Mouse (Mus musculus): ENCODE measurements at regions not wholly inside any gene's neighbourhood (a gene's known extent, or its start where the extent isn't known, plus 50 kb on each side); places are given as distances from the start of the nearest gene placed in this dataset.

DNA sequence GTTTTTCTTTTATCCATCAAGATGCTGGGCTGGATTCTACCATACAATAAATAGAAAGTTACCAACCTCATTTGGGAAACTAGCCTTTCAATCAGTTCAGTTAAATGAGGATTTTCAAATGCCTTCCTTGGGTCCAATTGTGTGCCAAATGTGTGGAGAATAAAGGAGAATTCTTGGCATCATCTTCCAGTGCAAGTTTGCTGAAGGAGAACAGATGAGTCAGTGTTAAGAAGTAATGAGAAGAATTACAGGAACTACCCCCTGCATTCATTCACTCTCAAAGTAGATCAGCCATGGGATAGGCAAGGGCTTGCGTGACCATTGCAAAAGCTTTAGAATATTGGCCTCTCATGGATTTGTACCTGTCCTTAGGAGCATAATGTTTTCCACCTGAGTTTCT is 193.4 kb upstream of the Man1a start:
- DNase-seq (ENCODE audit: low spot score): no peak

DNA sequence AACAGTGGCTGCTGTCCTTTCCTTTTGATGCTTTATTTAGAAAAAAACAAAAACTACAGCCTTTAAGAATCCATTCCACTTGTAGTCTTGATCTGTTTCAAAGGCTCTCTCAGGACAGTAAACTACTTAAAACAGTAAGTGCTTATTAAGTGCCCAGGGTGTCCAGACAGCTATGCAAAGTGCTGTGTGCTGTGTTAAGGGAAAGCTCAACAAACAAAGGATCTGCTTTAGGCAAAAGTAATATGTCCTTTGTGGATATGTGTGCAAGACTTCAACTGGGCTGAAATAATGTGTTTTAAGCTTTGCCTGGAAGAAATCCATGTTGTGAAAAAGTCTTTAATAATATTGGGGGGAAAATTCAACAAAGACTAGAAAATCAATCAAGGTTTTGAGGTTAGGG is 192.9 kb upstream of the Man1a start:
- no peak for DNase-seq (ENCODE audit: low spot score)

GRCm38 (mm10) chr10:54266656-54267055 is 190.2 kb upstream of the Man1a start:
- DNase-seq (ENCODE audit: low spot score): no peak

DNA sequence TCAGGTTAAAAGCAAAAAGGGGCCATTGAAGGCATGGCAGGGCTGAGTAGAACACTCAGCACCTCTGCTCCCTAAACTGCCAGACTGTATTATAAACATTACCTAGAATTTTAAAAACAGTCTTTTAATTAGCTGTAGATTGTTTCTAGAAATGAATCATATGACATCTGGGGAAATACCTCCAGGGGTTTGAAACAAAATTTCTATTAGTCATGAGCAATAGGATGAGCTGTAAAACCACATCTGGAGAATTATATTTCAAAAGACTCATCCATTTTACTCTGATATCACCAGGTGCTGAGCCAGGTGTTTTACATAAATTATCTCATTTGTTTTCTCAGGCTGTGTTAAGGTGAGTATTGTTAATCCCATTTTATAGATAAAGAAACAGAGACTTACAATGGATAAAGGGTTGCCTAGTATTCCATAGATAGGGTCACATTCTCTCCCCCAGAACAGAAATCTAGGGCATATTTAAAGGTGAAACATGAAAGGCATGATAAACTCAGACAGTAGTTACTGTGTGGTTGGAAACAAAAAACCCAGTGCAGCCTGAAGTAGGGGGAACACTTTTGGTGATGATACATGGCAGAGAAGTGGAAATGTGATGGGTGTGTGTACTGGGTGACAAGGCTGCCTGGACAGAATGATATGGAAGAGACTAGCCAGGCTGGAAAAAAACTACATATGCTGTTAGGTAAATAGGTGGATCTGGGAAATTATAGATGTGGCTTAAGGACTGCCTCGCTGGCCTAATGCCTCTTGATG is 178.6 kb upstream of the Man1a start:
- DNase-seq (ENCODE audit: low spot score): no peak

GRCm38 (mm10) chr10:54244995-54245394 is 168.6 kb upstream of the Man1a start:
- DNase-seq (ENCODE audit: low spot score): no peak

- DNase-seq (ENCODE audit: low spot score): no peak
These were observed 126.0 kb upstream of the Man1a start for GRCm38 (mm10) chr10:54202362-54202761.

DNA sequence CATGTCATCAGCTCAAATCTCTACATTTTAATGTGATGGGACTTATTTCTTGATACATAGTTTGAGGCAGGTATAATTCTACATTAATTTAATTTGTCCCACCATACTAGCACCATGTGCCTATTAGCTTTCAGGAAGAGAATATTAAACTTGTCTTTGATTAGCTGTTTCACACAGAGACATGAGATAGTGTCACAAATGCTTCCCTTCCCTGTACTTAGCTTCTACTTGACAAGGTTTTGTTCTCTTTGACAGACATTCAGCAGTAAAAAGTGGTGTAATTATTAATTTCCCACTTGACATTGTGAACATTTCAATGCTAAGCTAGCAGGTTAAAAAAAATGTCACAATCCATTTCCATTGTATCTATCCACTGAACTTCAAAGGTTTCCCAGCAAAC is 125.3 kb upstream of the Man1a start:
- DNase-seq (ENCODE audit: low spot score): no peak

GRCm38 (mm10) chr10:54182670-54183069 is 106.3 kb upstream of the Man1a start:
- no peak for DNase-seq (ENCODE audit: low spot score)

DNA sequence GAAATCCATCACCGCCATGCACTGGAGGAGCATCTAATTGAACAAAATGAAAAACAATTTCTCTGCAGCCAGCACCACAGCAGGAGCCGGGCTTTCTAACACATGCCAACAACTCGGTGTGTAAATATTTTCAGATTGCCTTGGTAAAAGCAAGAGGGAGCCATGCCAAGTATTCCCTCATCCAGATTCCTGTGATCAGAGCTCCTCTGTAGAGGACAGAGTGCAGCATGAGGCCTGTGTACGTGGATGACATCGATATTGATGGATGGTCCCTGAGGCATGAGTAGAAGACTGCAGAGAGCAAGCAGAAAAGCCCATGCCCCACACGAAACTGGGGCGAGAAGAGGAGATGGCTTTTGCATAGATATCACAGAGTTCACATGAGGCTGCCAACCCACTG is 92.9 kb upstream of the Man1a start:
- peak; percentile 10 for DNase-seq (ENCODE audit: low spot score)

- no peak for DNase-seq (ENCODE audit: low spot score)
These were observed 84.8 kb upstream of the Man1a start for GRCm38 (mm10) chr10:54161091-54161742.

DNA sequence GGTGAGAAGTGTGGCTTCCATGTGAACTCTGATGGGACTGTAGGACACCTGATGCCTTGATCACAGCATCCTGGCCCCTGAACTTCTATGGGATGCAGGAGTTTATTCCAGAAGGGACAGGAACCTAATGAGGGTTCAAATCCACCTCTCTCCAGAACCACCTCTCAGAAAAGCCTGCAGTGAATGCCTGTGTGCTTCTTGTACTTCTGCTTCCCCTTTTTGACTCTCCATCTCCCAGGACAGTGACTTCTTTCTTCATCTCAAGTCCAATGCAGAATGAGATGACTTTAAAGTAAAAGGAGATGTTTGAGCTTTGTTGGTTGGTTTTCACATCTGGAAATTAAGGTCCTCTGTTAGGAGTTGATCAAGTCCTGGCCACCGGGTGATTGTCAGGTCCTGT is 77.5 kb upstream of the Man1a start:
- no peak for DNase-seq (ENCODE audit: low spot score)

GRCm38 (mm10) chr10:54132634-54133033 is 56.2 kb upstream of the Man1a start:
- DNase-seq (ENCODE audit: low spot score): no peak

Data from lung, postnatal 25 days (tissue).